Mouse (Mus musculus): ENCODE results near the gene Acaca. TPM values are rescaled to one million over a fixed set of nuclear protein-coding genes. Genes with fewer than 3 reads are reported as not detected.

Acaca gene
- total RNA-seq, 2 experiments from 2014 or later: 13.4 to 20.3 TPM

- no peak for DNase-seq
These were observed 21.4 kb downstream of the Acaca start for GRCm38 (mm10) chr11:84150884-84151283.

GRCm38 (mm10) chr11:84156535-84157262 is 27.2 kb downstream of the Acaca start:
- no peak for DNase-seq

- DNase-seq: no peak
These were observed 34.7 kb downstream of the Acaca start for GRCm38 (mm10) chr11:84164123-84164522.

- DNase-seq: no peak
These were observed 35.1 kb downstream of the Acaca start for GRCm38 (mm10) chr11:84164561-84164960.

GRCm38 (mm10) chr11:84167046-84167526 is 37.6 kb downstream of the Acaca start, which contains the start of gene Gm11437:
Gm11437 (minus strand) TSS chr11:84167476.
- DNase-seq: no peak

GRCm38 (mm10) chr11:84168701-84169288 is 39.3 kb downstream of the Acaca start:
- DNase-seq: peak; percentile 21

- DNase-seq: no peak
These were observed 43.3 kb downstream of the Acaca start for GRCm38 (mm10) chr11:84172539-84173435.

- no peak for DNase-seq
These were observed 49.1 kb downstream of the Acaca start for GRCm38 (mm10) chr11:84178571-84178970.

GRCm38 (mm10) chr11:84179226-84179953 is 49.9 kb downstream of the Acaca start:
- peak; percentile 97 for DNase-seq

GRCm38 (mm10) chr11:84179954-84180598 is 50.6 kb downstream of the Acaca start:
- no peak for DNase-seq

GRCm38 (mm10) chr11:84181286-84181685 is 51.8 kb downstream of the Acaca start:
- no peak for DNase-seq

GRCm38 (mm10) chr11:84188530-84188929 is 59.1 kb downstream of the Acaca start:
- no peak for DNase-seq

GRCm38 (mm10) chr11:84190581-84191233 is 61.2 kb downstream of the Acaca start:
- DNase-seq: no peak

- DNase-seq: no peak
These were observed 63.8 kb downstream of the Acaca start for GRCm38 (mm10) chr11:84193249-84193648.

GRCm38 (mm10) chr11:84194751-84195150 is 65.3 kb downstream of the Acaca start:
- no peak for DNase-seq

- peak; percentile 28 for DNase-seq
These were observed 68.3 kb downstream of the Acaca start for GRCm38 (mm10) chr11:84197607-84198402.

GRCm38 (mm10) chr11:84205776-84206175 is 76.3 kb downstream of the Acaca start:
- DNase-seq: no peak

- DNase-seq: no peak
These were observed 81.4 kb downstream of the Acaca start for GRCm38 (mm10) chr11:84210876-84211275.

- DNase-seq: no peak
These were observed 89.5 kb downstream of the Acaca start for GRCm38 (mm10) chr11:84218951-84219350.

- peak; percentile 9 for DNase-seq
These were observed 114.1 kb downstream of the Acaca start for GRCm38 (mm10) chr11:84243562-84243961.

All from gastrocnemius, postnatal 25 days (tissue).